Mouse (Mus musculus): Measurements from ENCODE around the gene Parp14. TPM values are rescaled to one million over a fixed set of nuclear protein-coding genes. Genes with fewer than 3 reads are reported as not detected.

Parp14 gene
- polyA plus RNA-seq, 1 experiment from 2014 or later, result 0.48 TPM

GRCm38 (mm10) chr16:35862057-35862456, 9.3 kb downstream of the Parp14 start:
- no peaks in the 10 kb centered on the region for H3K27me3 ChIP-seq
- no peak for ATAC-seq (ENCODE audit: low FRiP score)
- no peaks in the 10 kb centered on the region for H3K36me3 ChIP-seq
- H3K4me3 ChIP-seq, result no peak overlapping the region
- H3K4me1 ChIP-seq (replicated peaks), result no peaks in the 10 kb centered on the region
- no peak overlapping the region for H3K27ac ChIP-seq
- 91% methylated on average over 1 of the region's 1 CpGs for WGBS
- H3K4me2 ChIP-seq, result no peak overlapping the region
- H3K9me3 ChIP-seq, result no peaks in the 10 kb centered on the region
- no peak overlapping the region for H3K9ac ChIP-seq

DNA sequence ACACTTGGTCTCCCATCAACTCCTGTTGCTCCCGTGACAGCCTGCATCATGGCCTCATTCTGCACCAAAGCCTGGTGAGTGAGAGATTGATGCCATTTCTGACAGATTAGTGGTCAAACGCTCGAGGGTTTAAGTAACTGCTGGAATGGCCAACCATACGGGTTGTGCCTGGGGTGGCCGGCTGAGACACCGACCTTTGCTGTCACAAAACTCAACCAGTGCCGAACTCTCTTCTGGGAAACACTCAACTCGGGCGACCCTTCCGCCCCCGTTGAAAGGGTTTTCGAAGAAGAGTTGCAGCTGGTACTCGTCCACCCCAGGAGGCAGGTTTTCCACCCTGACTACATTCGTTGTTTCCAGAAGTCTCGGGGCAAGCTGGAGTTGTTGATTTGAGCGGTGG, 11.1 kb downstream of the Parp14 start:
- Histone ChIP-seq H3K4me1 (replicated peaks) (no peaks in the 10 kb centered on the region), H3K36me3 (no peaks in the 10 kb centered on the region), H3K9me3 (no peaks in the 10 kb centered on the region), H3K4me2 (no peak overlapping the region), H3K27me3 (no peaks in the 10 kb centered on the region), H3K9ac (no peak overlapping the region), H3K27ac (no peak overlapping the region), H3K4me3 (no peak overlapping the region)
- WGBS, result 86% methylated on average over 16 of the region's 16 CpGs
- no peak for ATAC-seq (ENCODE audit: low FRiP score)

- WGBS, result 94% methylated on average over 18 of the region's 18 CpGs
These were observed 14.6 kb downstream of the Parp14 start for GRCm38 (mm10) chr16:35856766-35857165.

GRCm38 (mm10) chr16:35855846-35856245, 15.5 kb downstream of the Parp14 start:
- no peak overlapping the region for H3K4me2 ChIP-seq
- H3K27me3 ChIP-seq, result no peaks in the 10 kb centered on the region
- H3K9ac ChIP-seq, result no peak overlapping the region
- no peaks in the 10 kb centered on the region for H3K4me1 ChIP-seq (replicated peaks)
- 79% methylated on average over 4 of the region's 4 CpGs for WGBS
- no peak overlapping the region for H3K4me3 ChIP-seq
- no peaks in the 10 kb centered on the region for H3K36me3 ChIP-seq
- H3K9me3 ChIP-seq, result no peaks in the 10 kb centered on the region
- no peak for ATAC-seq (ENCODE audit: low FRiP score)
- H3K27ac ChIP-seq, result no peak overlapping the region

More at GRCm38 (mm10) chr16:35856766-35857165, 14.6 kb downstream of the Parp14 start:
- H3K4me3 ChIP-seq, result no peak overlapping the region
- no peaks in the 10 kb centered on the region for H3K36me3 ChIP-seq
- H3K9ac ChIP-seq, result no peak overlapping the region
- no peaks in the 10 kb centered on the region for H3K9me3 ChIP-seq
- no peak overlapping the region for H3K27ac ChIP-seq
- no peak overlapping the region for H3K4me2 ChIP-seq
- no peak for ATAC-seq (ENCODE audit: low FRiP score)
- H3K4me1 ChIP-seq (replicated peaks), result no peaks in the 10 kb centered on the region
- no peaks in the 10 kb centered on the region for H3K27me3 ChIP-seq

GRCm38 (mm10) chr16:35847138-35847537, 24.2 kb downstream of the Parp14 start:
- H3K4me1 ChIP-seq (replicated peaks), result no peaks in the 10 kb centered on the region
- no peak for ATAC-seq (ENCODE audit: low FRiP score)
- H3K27ac ChIP-seq, result no peak overlapping the region
- no peaks in the 10 kb centered on the region for H3K36me3 ChIP-seq
- H3K4me2 ChIP-seq, result no peak overlapping the region
- no peak overlapping the region for H3K9ac ChIP-seq
- no peaks in the 10 kb centered on the region for H3K9me3 ChIP-seq
- no peak overlapping the region for H3K4me3 ChIP-seq
- no peaks in the 10 kb centered on the region for H3K27me3 ChIP-seq

GRCm38 (mm10) chr16:35839680-35840079, 31.7 kb downstream of the Parp14 start:
- no peak overlapping the region for H3K4me3 ChIP-seq
- ATAC-seq (ENCODE audit: low FRiP score), result no peak
- no peak overlapping the region for H3K27ac ChIP-seq
- no peaks in the 10 kb centered on the region for H3K36me3 ChIP-seq
- H3K9ac ChIP-seq, result no peak overlapping the region
- H3K4me2 ChIP-seq, result no peak overlapping the region
- no peaks in the 10 kb centered on the region for H3K4me1 ChIP-seq (replicated peaks)
- no peaks in the 10 kb centered on the region for H3K27me3 ChIP-seq
- 19% methylated on average over 1 of the region's 1 CpGs for WGBS
- H3K9me3 ChIP-seq, result peaks cover 3% of the 10 kb centered on the region; the same call in 1 of the 2 replicates

GRCm38 (mm10) chr16:35834653-35835052, 36.7 kb downstream of the Parp14 start:
- Histone ChIP-seq H3K9me3 (peaks cover 3% of the 10 kb centered on the region; the same call in 1 of the 2 replicates), H3K36me3 (no peaks in the 10 kb centered on the region), H3K4me2 (no peak overlapping the region), H3K27ac (no peak overlapping the region), H3K27me3 (no peaks in the 10 kb centered on the region), H3K9ac (no peak overlapping the region), H3K4me1 (replicated peaks) (no peaks in the 10 kb centered on the region), H3K4me3 (no peak overlapping the region)
- 93% methylated on average over 8 of the region's 8 CpGs for WGBS
- ATAC-seq (ENCODE audit: low FRiP score), result no peak

DNA sequence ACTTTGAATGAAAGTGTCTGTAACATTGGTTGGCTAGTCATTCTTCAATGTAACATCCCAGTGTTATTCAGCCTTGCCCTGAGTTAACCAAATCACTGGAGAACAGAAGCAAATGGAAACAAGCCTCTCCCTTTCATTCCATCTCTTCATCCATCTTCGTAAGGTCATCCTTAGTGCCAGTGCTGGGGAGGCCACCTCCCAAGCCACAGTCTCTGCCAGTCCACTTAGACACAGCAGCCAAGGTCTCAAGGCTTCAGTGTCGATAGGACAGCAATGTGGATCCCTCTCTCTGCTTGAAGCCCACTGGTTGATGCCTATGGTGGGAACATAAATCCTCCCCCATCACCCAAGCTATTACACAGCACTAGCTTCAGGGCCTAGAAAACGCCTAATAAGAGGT, 38.4 kb downstream of the Parp14 start:
- WGBS, result 88% methylated on average over 3 of the region's 3 CpGs
- peaks cover 1% of the 10 kb centered on the region for H3K36me3 ChIP-seq
- no peak overlapping the region for H3K9ac ChIP-seq
- ATAC-seq (ENCODE audit: low FRiP score), result no peak
- no peak overlapping the region for H3K4me3 ChIP-seq
- H3K4me2 ChIP-seq, result no peak overlapping the region
- H3K27ac ChIP-seq, result no peak overlapping the region
- no peaks in the 10 kb centered on the region for H3K4me1 ChIP-seq (replicated peaks)
- H3K27me3 ChIP-seq, result no peaks in the 10 kb centered on the region
- H3K9me3 ChIP-seq, result peaks cover 3% of the 10 kb centered on the region; the same call in 1 of the 2 replicates

GRCm38 (mm10) chr16:35829999-35830398, 41.3 kb downstream of the Parp14 start:
- ATAC-seq (ENCODE audit: low FRiP score), result no peak
- no peak overlapping the region for H3K9ac ChIP-seq
- no peaks in the 10 kb centered on the region for H3K27me3 ChIP-seq
- H3K9me3 ChIP-seq, result no peaks in the 10 kb centered on the region
- no peak overlapping the region for H3K27ac ChIP-seq
- H3K4me3 ChIP-seq, result no peak overlapping the region
- H3K4me1 ChIP-seq (replicated peaks), result no peaks in the 10 kb centered on the region
- no peak overlapping the region for H3K4me2 ChIP-seq
- 29% methylated on average over 7 of the region's 7 CpGs for WGBS
- peaks cover 29% of the 10 kb centered on the region for H3K36me3 ChIP-seq

- Histone ChIP-seq H3K27ac (no peak overlapping the region), H3K4me2 (no peak overlapping the region), H3K36me3 (peaks cover 28% of the 10 kb centered on the region), H3K4me1 (replicated peaks) (0 out of 2 replicates have a peak, but pooled peaks cover 3% of the 10 kb centered on the region), H3K4me3 (no peak overlapping the region), H3K9me3 (no peaks in the 10 kb centered on the region), H3K27me3 (no peaks in the 10 kb centered on the region), H3K9ac (0 out of 2 replicates have a peak overlapping the region, but pooled peaks have one; percentile 24)
- peak; percentile 88 for ATAC-seq (ENCODE audit: low FRiP score)
- 33% methylated on average over 13 of the region's 13 CpGs for WGBS
These were observed 53.9 kb downstream of the Parp14 start for GRCm38 (mm10) chr16:35817255-35818089.

DNA sequence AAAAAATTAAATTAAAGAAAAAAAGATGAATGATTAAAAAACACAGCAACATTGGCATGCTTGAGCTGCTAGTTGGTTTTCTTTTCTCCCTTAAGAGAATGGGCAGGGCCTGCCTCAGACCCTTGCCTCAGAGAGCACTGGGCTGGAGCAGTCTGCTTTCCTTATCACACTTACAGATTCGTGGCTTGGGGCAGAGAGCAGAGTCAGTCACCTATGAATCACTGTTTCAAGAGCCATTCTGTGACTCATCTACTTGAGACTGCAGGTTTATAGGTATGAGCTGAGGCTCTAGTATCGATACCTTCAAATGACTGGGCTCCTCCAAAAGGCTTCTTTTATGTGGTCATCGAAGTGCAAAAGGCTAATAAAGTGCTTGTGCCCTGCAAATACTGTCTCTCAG, 58.2 kb downstream of the Parp14 start:
- H3K4me1 ChIP-seq (replicated peaks), result 0 out of 2 replicates have a peak, but pooled peaks cover 3% of the 10 kb centered on the region

DNA sequence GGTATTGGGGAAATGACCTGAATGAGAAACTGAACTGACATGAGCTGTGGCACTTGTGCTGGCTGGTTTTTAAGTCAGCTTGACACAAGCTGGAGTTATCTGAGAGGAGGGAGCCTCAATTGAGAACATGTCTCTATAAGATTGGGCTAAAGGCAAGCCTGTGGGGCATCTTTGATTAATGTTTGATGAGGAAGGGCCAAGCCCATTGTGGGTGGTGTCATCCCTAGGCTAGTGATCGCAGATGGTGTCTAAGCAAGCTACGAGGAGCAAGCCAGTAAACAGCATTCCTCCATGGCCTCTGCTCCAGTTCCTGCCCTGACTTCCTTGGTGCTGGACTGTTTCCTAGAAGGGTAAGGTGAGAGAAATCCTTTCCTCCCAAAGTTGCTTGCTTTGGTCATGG, 62.5 kb downstream of the Parp14 start:
- Histone ChIP-seq H3K4me2 (no peak overlapping the region), H3K27me3 (no peaks in the 10 kb centered on the region), H3K9ac (no peak overlapping the region), H3K36me3 (peaks cover 3% of the 10 kb centered on the region; the same call in 1 of the 2 replicates), H3K4me1 (replicated peaks) (no peaks in the 10 kb centered on the region), H3K27ac (no peak overlapping the region), H3K4me3 (no peak overlapping the region), H3K9me3 (no peaks in the 10 kb centered on the region; the same call in 1 of the 2 replicates)
- WGBS, result 96% methylated on average over 2 of the region's 2 CpGs
- ATAC-seq (ENCODE audit: low FRiP score), result no peak

More for the DNA sequence above, 58.2 kb downstream of the Parp14 start:
- H3K9ac ChIP-seq, result no peak overlapping the region
- H3K27ac ChIP-seq, result no peak overlapping the region
- H3K9me3 ChIP-seq, result no peaks in the 10 kb centered on the region; the same call in 1 of the 2 replicates
- no peak overlapping the region for H3K4me3 ChIP-seq
- ATAC-seq (ENCODE audit: low FRiP score), result no peak
- no peaks in the 10 kb centered on the region for H3K27me3 ChIP-seq
- peaks cover 10% of the 10 kb centered on the region for H3K36me3 ChIP-seq
- no peak overlapping the region for H3K4me2 ChIP-seq
- 91% methylated on average over 3 of the region's 3 CpGs for WGBS

GRCm38 (mm10) chr16:35807663-35807992, 63.7 kb downstream of the Parp14 start:
- Histone ChIP-seq H3K4me1 (replicated peaks) (no peaks in the 10 kb centered on the region), H3K27ac (no peak overlapping the region), H3K36me3 (no peaks in the 10 kb centered on the region), H3K9me3 (no peaks in the 10 kb centered on the region; the same call in 1 of the 2 replicates), H3K27me3 (no peaks in the 10 kb centered on the region), H3K9ac (no peak overlapping the region), H3K4me3 (no peak overlapping the region), H3K4me2 (no peak overlapping the region)
- ATAC-seq (ENCODE audit: low FRiP score), result no peak
- WGBS, result 81% methylated on average over 4 of the region's 4 CpGs
